Mouse (Mus musculus): ENCODE data around the gene Shc3. TPM values are rescaled to one million over a fixed set of nuclear protein-coding genes. Genes with fewer than 3 reads are reported as not detected.

The Shc3 gene
- polyA plus RNA-seq, 1 experiment from 2014 or later, result 0.34 TPM

GRCm38 (mm10) chr13:51407541-51408217 lies 161.5 kb downstream of the Shc3 start:
- H3K4me2 ChIP-seq (replicated peaks), result peak overlapping the region; percentile 73
- no peaks in the 10 kb centered on the region for H3K27me3 ChIP-seq (replicated peaks)
- no peaks in the 10 kb centered on the region for H3K36me3 ChIP-seq
- peaks cover 9% of the 10 kb centered on the region for H3K4me1 ChIP-seq (replicated peaks)
- no peaks in the 10 kb centered on the region for H3K9me3 ChIP-seq
- ATAC-seq, result no peak
- H3K4me3 ChIP-seq (replicated peaks), result peak overlapping the region; percentile 54; the same call in 1 of the 2 replicates
- peak overlapping the region; percentile 72; the same call in 1 of the 2 replicates for H3K9ac ChIP-seq
- WGBS, result 42% methylated on average over 13 of the region's 13 CpGs
- peak overlapping the region; percentile 80 for H3K27ac ChIP-seq

- Histone ChIP-seq H3K9ac (no peak overlapping the region), H3K4me2 (replicated peaks) (no peak overlapping the region), H3K27me3 (replicated peaks) (no peaks in the 10 kb centered on the region), H3K36me3 (no peaks in the 10 kb centered on the region), H3K27ac (no peak overlapping the region), H3K9me3 (no peaks in the 10 kb centered on the region), H3K4me3 (replicated peaks) (no peak overlapping the region), H3K4me1 (replicated peaks) (peaks cover 11% of the 10 kb centered on the region)
- no peak for ATAC-seq
- 90% methylated on average over 13 of the region's 13 CpGs for WGBS
Observed at GRCm38 (mm10) chr13:51405731-51406320, 163.4 kb downstream of the Shc3 start.

GRCm38 (mm10) chr13:51404566-51404965 lies 164.7 kb downstream of the Shc3 start:
- no peaks in the 10 kb centered on the region for H3K9me3 ChIP-seq
- no peaks in the 10 kb centered on the region for H3K27me3 ChIP-seq (replicated peaks)
- no peak overlapping the region for H3K4me2 ChIP-seq (replicated peaks)
- H3K9ac ChIP-seq, result no peak overlapping the region
- H3K4me3 ChIP-seq (replicated peaks), result no peak overlapping the region
- peaks cover 15% of the 10 kb centered on the region for H3K4me1 ChIP-seq (replicated peaks)
- no peak overlapping the region for H3K27ac ChIP-seq
- WGBS, result 79% methylated on average over 4 of the region's 4 CpGs
- H3K36me3 ChIP-seq, result no peaks in the 10 kb centered on the region
- ATAC-seq, result no peak

GRCm38 (mm10) chr13:51400736-51401501 lies 168.3 kb downstream of the Shc3 start:
- H3K4me3 ChIP-seq (replicated peaks), result peak overlapping the region; percentile 26
- peaks cover 9% of the 10 kb centered on the region; the same call in 1 of the 2 replicates for H3K4me1 ChIP-seq (replicated peaks)
- H3K9ac ChIP-seq, result no peak overlapping the region
- H3K36me3 ChIP-seq, result no peaks in the 10 kb centered on the region
- peak overlapping the region; percentile 71 for H3K4me2 ChIP-seq (replicated peaks)
- peak; percentile 43 for ATAC-seq
- H3K9me3 ChIP-seq, result no peaks in the 10 kb centered on the region
- no peaks in the 10 kb centered on the region for H3K27me3 ChIP-seq (replicated peaks)
- H3K27ac ChIP-seq, result no peak overlapping the region
- 7% methylated on average over 20 of the region's 20 CpGs for WGBS

GRCm38 (mm10) chr13:51400186-51400719 lies 169.0 kb downstream of the Shc3 start:
- Histone ChIP-seq H3K27me3 (replicated peaks) (no peaks in the 10 kb centered on the region), H3K9me3 (no peaks in the 10 kb centered on the region), H3K4me3 (replicated peaks) (peak overlapping the region; percentile 26), H3K36me3 (no peaks in the 10 kb centered on the region), H3K4me1 (replicated peaks) (peaks cover 9% of the 10 kb centered on the region; the same call in 1 of the 2 replicates), H3K27ac (no peak overlapping the region), H3K9ac (no peak overlapping the region), H3K4me2 (replicated peaks) (peak overlapping the region; percentile 71)
- peak; percentile 67 for ATAC-seq
- WGBS, result 31% methylated on average over 14 of the region's 14 CpGs

- no peak for ATAC-seq
Observed at GRCm38 (mm10) chr13:51399562-51399961, 169.7 kb downstream of the Shc3 start.

GRCm38 (mm10) chr13:51397861-51398260 lies 171.4 kb downstream of the Shc3 start:
- H3K9me3 ChIP-seq, result no peaks in the 10 kb centered on the region
- H3K4me1 ChIP-seq (replicated peaks), result peaks cover 9% of the 10 kb centered on the region; the same call in 1 of the 2 replicates
- no peak overlapping the region for H3K4me2 ChIP-seq (replicated peaks)
- no peak overlapping the region for H3K4me3 ChIP-seq (replicated peaks)
- H3K27ac ChIP-seq, result no peak overlapping the region
- no peaks in the 10 kb centered on the region for H3K36me3 ChIP-seq
- H3K27me3 ChIP-seq (replicated peaks), result no peaks in the 10 kb centered on the region
- ATAC-seq, result no peak
- WGBS, result 82% methylated on average over 6 of the region's 6 CpGs
- no peak overlapping the region for H3K9ac ChIP-seq

More at GRCm38 (mm10) chr13:51399562-51399961, 169.7 kb downstream of the Shc3 start:
- H3K4me2 ChIP-seq (replicated peaks), result no peak overlapping the region
- H3K9me3 ChIP-seq, result no peaks in the 10 kb centered on the region
- H3K36me3 ChIP-seq, result no peaks in the 10 kb centered on the region
- 99% methylated on average over 3 of the region's 3 CpGs for WGBS
- no peaks in the 10 kb centered on the region for H3K27me3 ChIP-seq (replicated peaks)
- H3K9ac ChIP-seq, result no peak overlapping the region
- H3K4me3 ChIP-seq (replicated peaks), result no peak overlapping the region
- H3K4me1 ChIP-seq (replicated peaks), result peaks cover 9% of the 10 kb centered on the region; the same call in 1 of the 2 replicates
- H3K27ac ChIP-seq, result no peak overlapping the region

GRCm38 (mm10) chr13:51392256-51392655 lies 177.0 kb downstream of the Shc3 start:
- no peak overlapping the region for H3K27ac ChIP-seq
- no peaks in the 10 kb centered on the region for H3K36me3 ChIP-seq
- H3K4me2 ChIP-seq (replicated peaks), result no peak overlapping the region
- no peaks in the 10 kb centered on the region for H3K27me3 ChIP-seq (replicated peaks)
- no peaks in the 10 kb centered on the region for H3K9me3 ChIP-seq
- no CpG with 5 or more reads among the region's 1 CpGs for WGBS
- H3K4me1 ChIP-seq (replicated peaks), result no peaks in the 10 kb centered on the region
- no peak overlapping the region for H3K9ac ChIP-seq
- no peak overlapping the region for H3K4me3 ChIP-seq (replicated peaks)
- ATAC-seq, result no peak

- H3K27ac ChIP-seq, result no peak overlapping the region
- ATAC-seq, result no peak
- H3K4me3 ChIP-seq (replicated peaks), result no peak overlapping the region
- no peaks in the 10 kb centered on the region for H3K27me3 ChIP-seq (replicated peaks)
- H3K36me3 ChIP-seq, result no peaks in the 10 kb centered on the region
- no peaks in the 10 kb centered on the region for H3K9me3 ChIP-seq
- no peaks in the 10 kb centered on the region for H3K4me1 ChIP-seq (replicated peaks)
- no peak overlapping the region for H3K4me2 ChIP-seq (replicated peaks)
- H3K9ac ChIP-seq, result no peak overlapping the region
- 89% methylated on average over 6 of the region's 6 CpGs for WGBS
Observed at GRCm38 (mm10) chr13:51391359-51391916, 177.8 kb downstream of the Shc3 start.

- Histone ChIP-seq H3K9ac (no peak overlapping the region), H3K27ac (no peak overlapping the region), H3K36me3 (no peaks in the 10 kb centered on the region), H3K4me1 (replicated peaks) (no peaks in the 10 kb centered on the region), H3K9me3 (no peaks in the 10 kb centered on the region), H3K27me3 (replicated peaks) (no peaks in the 10 kb centered on the region), H3K4me3 (replicated peaks) (no peak overlapping the region), H3K4me2 (replicated peaks) (no peak overlapping the region)
- ATAC-seq, result no peak
- WGBS, result 53% methylated on average over 4 of the region's 4 CpGs
Observed at GRCm38 (mm10) chr13:51390398-51390797, 178.8 kb downstream of the Shc3 start.

- 68% methylated on average over 4 of the region's 4 CpGs for WGBS
- Histone ChIP-seq H3K4me1 (replicated peaks) (no peaks in the 10 kb centered on the region), H3K9me3 (no peaks in the 10 kb centered on the region), H3K27ac (no peak overlapping the region), H3K4me2 (replicated peaks) (no peak overlapping the region), H3K27me3 (replicated peaks) (no peaks in the 10 kb centered on the region), H3K9ac (no peak overlapping the region), H3K4me3 (replicated peaks) (no peak overlapping the region), H3K36me3 (no peaks in the 10 kb centered on the region)
- ATAC-seq, result no peak
Observed at GRCm38 (mm10) chr13:51387908-51388307, 181.3 kb downstream of the Shc3 start.

- H3K4me1 ChIP-seq (replicated peaks), result no peaks in the 10 kb centered on the region
- H3K4me3 ChIP-seq (replicated peaks), result no peak overlapping the region
- H3K36me3 ChIP-seq, result no peaks in the 10 kb centered on the region
- H3K27ac ChIP-seq, result no peak overlapping the region
- ATAC-seq, result no peak
- no peaks in the 10 kb centered on the region for H3K9me3 ChIP-seq
- no peaks in the 10 kb centered on the region for H3K27me3 ChIP-seq (replicated peaks)
- H3K9ac ChIP-seq, result no peak overlapping the region
- H3K4me2 ChIP-seq (replicated peaks), result no peak overlapping the region
- 78% methylated on average over 2 of the region's 2 CpGs for WGBS
Observed at GRCm38 (mm10) chr13:51384899-51385298, 184.3 kb downstream of the Shc3 start.
